Mouse (Mus musculus): ENCODE measurements around the gene Ap3b1. TPM values are rescaled to one million over a fixed set of nuclear protein-coding genes. Genes with fewer than 3 reads are reported as not detected.
"Not testable (repeated sequence)": the region's sequence is repeated elsewhere in the genome, so short reads cannot be mapped to it uniquely, and the experiment has no call there.

Gene Ap3b1
- 79.3 and 83.0 TPM in 2 replicates for polyA plus RNA-seq (2011; ENCODE audit: insufficient read depth, insufficient read length, low read depth, missing spikeins)

- H3K4me1 ChIP-seq (ENCODE audit: control insufficient read depth, insufficient read depth, low read length): peaks cover 3% of the 10 kb centered on the region
- peaks cover 9% of the 10 kb centered on the region for H3K9me3 ChIP-seq (replicated peaks; ENCODE audit: control insufficient read depth, insufficient read depth, low read length, poor library complexity, severe bottlenecking)
- H3K36me3 ChIP-seq (ENCODE audit: control insufficient read depth, insufficient read depth, low read length, poor library complexity, severe bottlenecking): no peaks in the 10 kb centered on the region
- H3K27ac ChIP-seq (ENCODE audit: insufficient read depth, low read length): peak within 1 kb of the TSS; percentile 52
- H3K4me3 ChIP-seq (ENCODE audit: low read depth, low read length): peak within 1 kb of the TSS; percentile 99
- no peaks in the 10 kb centered on the region for H3K27me3 ChIP-seq (ENCODE audit: control insufficient read depth, insufficient read depth, low read length, poor library complexity, severe bottlenecking)
- H3K9ac ChIP-seq (ENCODE audit: low read depth, poor library complexity, severe bottlenecking): peak within 1 kb of the TSS; percentile 88
- TF ChIP-seq POLR2A (IDR thresholded peaks at IDR 0.05; ENCODE audit: insufficient read depth, low read length) (peak; percentile 77), EP300 (IDR thresholded peaks at IDR 0.05; ENCODE audit: insufficient read depth, low read depth, low read length) (no peak)
Measured at GRCm38 (mm10) chr13:94358401-94359265, at the start of gene Ap3b1. TSS of gene Ap3b1 (plus strand) at chr13:94358960.

GRCm38 (mm10) chr13:94312812-94313211 lies 45.9 kb upstream of the Ap3b1 start:
- not testable (repeated sequence) for H3K27me3 ChIP-seq (ENCODE audit: control insufficient read depth, insufficient read depth, low read length, poor library complexity, severe bottlenecking); H3K9me3 ChIP-seq (replicated peaks; ENCODE audit: control insufficient read depth, insufficient read depth, low read length, poor library complexity, severe bottlenecking); H3K36me3 ChIP-seq (ENCODE audit: control insufficient read depth, insufficient read depth, low read length, poor library complexity, severe bottlenecking); H3K4me1 ChIP-seq (ENCODE audit: control insufficient read depth, insufficient read depth, low read length); H3K4me3 ChIP-seq (ENCODE audit: low read depth, low read length); H3K9ac ChIP-seq (ENCODE audit: low read depth, poor library complexity, severe bottlenecking)
- H3K27ac ChIP-seq (ENCODE audit: insufficient read depth, low read length): peak overlapping the region; percentile 30; the same call in 1 of the 2 replicates

- TF ChIP-seq POLR2A (IDR thresholded peaks at IDR 0.05; ENCODE audit: insufficient read depth, low read length) (no peak), CTCF (IDR thresholded peaks at IDR 0.05; ENCODE audit: low read depth, low read length) (no peak), EP300 (IDR thresholded peaks at IDR 0.05; ENCODE audit: insufficient read depth, low read depth, low read length) (no peak)
- H3K4me1 ChIP-seq (ENCODE audit: control insufficient read depth, insufficient read depth, low read length): no peaks in the 10 kb centered on the region
- no peak overlapping the region for H3K4me3 ChIP-seq (ENCODE audit: low read depth, low read length)
- H3K27me3 ChIP-seq (ENCODE audit: control insufficient read depth, insufficient read depth, low read length, poor library complexity, severe bottlenecking): no peaks in the 10 kb centered on the region
- no peak overlapping the region for H3K9ac ChIP-seq (ENCODE audit: low read depth, poor library complexity, severe bottlenecking)
- H3K36me3 ChIP-seq (ENCODE audit: control insufficient read depth, insufficient read depth, low read length, poor library complexity, severe bottlenecking): no peaks in the 10 kb centered on the region
- H3K9me3 ChIP-seq (replicated peaks; ENCODE audit: control insufficient read depth, insufficient read depth, low read length, poor library complexity, severe bottlenecking): peaks cover 7% of the 10 kb centered on the region
- H3K27ac ChIP-seq (ENCODE audit: insufficient read depth, low read length): no peak overlapping the region
Measured at GRCm38 (mm10) chr13:94316975-94317511, 41.7 kb upstream of the Ap3b1 start.

GRCm38 (mm10) chr13:94321094-94321792 lies 37.5 kb upstream of the Ap3b1 start:
- no peak for TF ChIP-seq EP300 (IDR thresholded peaks at IDR 0.05; ENCODE audit: insufficient read depth, low read depth, low read length)
- TF ChIP-seq CTCF (IDR thresholded peaks at IDR 0.05; ENCODE audit: low read depth, low read length): no peak
- TF ChIP-seq POLR2A (IDR thresholded peaks at IDR 0.05; ENCODE audit: insufficient read depth, low read length): no peak
- H3K9ac ChIP-seq (ENCODE audit: low read depth, poor library complexity, severe bottlenecking): no peak overlapping the region
- no peaks in the 10 kb centered on the region for H3K36me3 ChIP-seq (ENCODE audit: control insufficient read depth, insufficient read depth, low read length, poor library complexity, severe bottlenecking)
- H3K27me3 ChIP-seq (ENCODE audit: control insufficient read depth, insufficient read depth, low read length, poor library complexity, severe bottlenecking): no peaks in the 10 kb centered on the region
- H3K27ac ChIP-seq (ENCODE audit: insufficient read depth, low read length): no peak overlapping the region
- no peaks in the 10 kb centered on the region for H3K4me1 ChIP-seq (ENCODE audit: control insufficient read depth, insufficient read depth, low read length)
- no peak overlapping the region for H3K4me3 ChIP-seq (ENCODE audit: low read depth, low read length)
- H3K9me3 ChIP-seq (replicated peaks; ENCODE audit: control insufficient read depth, insufficient read depth, low read length, poor library complexity, severe bottlenecking): no peaks in the 10 kb centered on the region

- TF ChIP-seq POLR2A (IDR thresholded peaks at IDR 0.05; ENCODE audit: insufficient read depth, low read length): no peak
- no peak overlapping the region for H3K9ac ChIP-seq (ENCODE audit: low read depth, poor library complexity, severe bottlenecking)
- no peaks in the 10 kb centered on the region for H3K9me3 ChIP-seq (replicated peaks; ENCODE audit: control insufficient read depth, insufficient read depth, low read length, poor library complexity, severe bottlenecking)
Measured at GRCm38 (mm10) chr13:94322475-94322874, 36.3 kb upstream of the Ap3b1 start.

GRCm38 (mm10) chr13:94328063-94328462 lies 30.7 kb upstream of the Ap3b1 start:
- peaks cover 3% of the 10 kb centered on the region for H3K4me1 ChIP-seq (ENCODE audit: control insufficient read depth, insufficient read depth, low read length)
- no peak overlapping the region for H3K4me3 ChIP-seq (ENCODE audit: low read depth, low read length)
- H3K9me3 ChIP-seq (replicated peaks; ENCODE audit: control insufficient read depth, insufficient read depth, low read length, poor library complexity, severe bottlenecking): no peaks in the 10 kb centered on the region
- no peak overlapping the region for H3K9ac ChIP-seq (ENCODE audit: low read depth, poor library complexity, severe bottlenecking)
- no peak for TF ChIP-seq POLR2A (IDR thresholded peaks at IDR 0.05; ENCODE audit: insufficient read depth, low read length)
- TF ChIP-seq CTCF (IDR thresholded peaks at IDR 0.05; ENCODE audit: low read depth, low read length): no peak
- H3K36me3 ChIP-seq (ENCODE audit: control insufficient read depth, insufficient read depth, low read length, poor library complexity, severe bottlenecking): no peaks in the 10 kb centered on the region
- no peaks in the 10 kb centered on the region for H3K27me3 ChIP-seq (ENCODE audit: control insufficient read depth, insufficient read depth, low read length, poor library complexity, severe bottlenecking)
- peak overlapping the region; percentile 91 for H3K27ac ChIP-seq (ENCODE audit: insufficient read depth, low read length)

More at GRCm38 (mm10) chr13:94322475-94322874, 36.3 kb upstream of the Ap3b1 start:
- no peaks in the 10 kb centered on the region for H3K4me1 ChIP-seq (ENCODE audit: control insufficient read depth, insufficient read depth, low read length)
- no peaks in the 10 kb centered on the region for H3K36me3 ChIP-seq (ENCODE audit: control insufficient read depth, insufficient read depth, low read length, poor library complexity, severe bottlenecking)
- H3K4me3 ChIP-seq (ENCODE audit: low read depth, low read length): no peak overlapping the region
- H3K27me3 ChIP-seq (ENCODE audit: control insufficient read depth, insufficient read depth, low read length, poor library complexity, severe bottlenecking): no peaks in the 10 kb centered on the region
- no peak overlapping the region for H3K27ac ChIP-seq (ENCODE audit: insufficient read depth, low read length)

- H3K27ac ChIP-seq (ENCODE audit: insufficient read depth, low read length): peak overlapping the region; percentile 91; the same call in 1 of the 2 replicates
- not testable (repeated sequence) for H3K9me3 ChIP-seq (replicated peaks; ENCODE audit: control insufficient read depth, insufficient read depth, low read length, poor library complexity, severe bottlenecking); H3K9ac ChIP-seq (ENCODE audit: low read depth, poor library complexity, severe bottlenecking); H3K4me3 ChIP-seq (ENCODE audit: low read depth, low read length); H3K27me3 ChIP-seq (ENCODE audit: control insufficient read depth, insufficient read depth, low read length, poor library complexity, severe bottlenecking); H3K36me3 ChIP-seq (ENCODE audit: control insufficient read depth, insufficient read depth, low read length, poor library complexity, severe bottlenecking); H3K4me1 ChIP-seq (ENCODE audit: control insufficient read depth, insufficient read depth, low read length)
Measured at GRCm38 (mm10) chr13:94329005-94329404, 29.8 kb upstream of the Ap3b1 start.
